Mouse (Mus musculus): ENCODE measurements at regions not wholly inside any gene's neighbourhood (a gene's known extent, or its start where the extent isn't known, plus 50 kb on each side); places are given as distances from the start of the nearest gene placed in this dataset.
"Not testable (repeated sequence)": the region's sequence is repeated elsewhere in the genome, so short reads cannot be mapped to it uniquely, and the experiment has no call there.

DNA sequence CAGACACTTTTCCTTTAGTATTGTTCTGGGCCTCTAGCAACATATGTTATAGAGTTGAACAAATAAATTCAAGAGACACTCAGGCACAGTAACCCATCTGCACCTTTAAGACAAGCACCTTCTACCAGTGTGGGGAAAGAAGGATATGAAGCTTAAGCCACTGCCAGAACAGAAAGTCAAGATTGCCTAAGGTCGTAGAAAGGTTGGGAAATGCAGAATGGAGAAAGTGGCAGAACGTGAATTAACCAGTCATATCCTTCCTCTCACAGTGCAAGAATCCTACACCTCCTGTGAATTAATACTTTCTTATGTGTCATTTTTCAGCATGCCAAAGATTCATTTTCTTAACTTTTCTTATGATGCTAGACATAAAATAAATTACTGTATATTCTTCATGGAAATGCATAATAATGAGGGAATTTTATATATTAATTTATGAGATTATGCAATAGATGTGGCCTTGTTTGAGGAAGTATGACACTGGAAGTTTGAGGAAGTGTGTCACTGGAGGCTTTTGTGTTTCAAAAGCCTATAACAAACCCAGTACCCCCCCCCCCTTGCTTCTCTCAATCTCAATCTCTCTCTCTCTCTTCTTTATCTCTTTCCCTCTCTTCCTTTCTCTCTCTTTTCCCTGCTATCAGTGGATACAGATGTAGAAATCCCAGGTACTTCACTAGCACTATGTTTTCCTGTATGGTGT is 361.6 kb upstream of the Edil3 start:
- DNase-seq (ENCODE audit: low read depth, low spot score), result no peak

- peak; percentile 4 for DNase-seq (ENCODE audit: low read depth, low spot score)
Measured at GRCm38 (mm10) chr13:88490104-88490503, 331.2 kb upstream of the Edil3 start.

GRCm38 (mm10) chr13:88510850-88511554 is 310.3 kb upstream of the Edil3 start:
- no peak for DNase-seq (ENCODE audit: low read depth, low spot score)

GRCm38 (mm10) chr13:88534796-88535195 is 286.5 kb upstream of the Edil3 start:
- peak; percentile 3 for DNase-seq (ENCODE audit: low read depth, low spot score)

DNA sequence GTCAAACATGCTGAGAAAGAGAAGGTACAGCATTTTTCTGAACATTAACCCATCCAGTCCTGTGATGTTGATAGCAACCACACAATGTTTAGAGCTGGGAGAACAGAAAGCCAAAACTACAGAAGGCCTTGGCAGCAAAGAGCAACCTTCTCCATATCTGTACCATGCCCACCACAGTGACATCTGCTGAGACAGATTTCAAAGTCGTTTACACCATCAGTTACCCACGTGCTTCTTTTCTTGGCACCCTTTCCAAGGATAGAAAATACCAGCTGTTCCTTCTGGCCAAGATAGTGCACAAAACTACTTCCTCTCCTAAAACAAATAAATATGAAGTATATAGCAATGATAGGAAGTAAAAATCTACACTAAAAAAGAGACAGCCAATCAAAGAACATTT is 266.8 kb upstream of the Edil3 start:
- peak; percentile 75 for DNase-seq (ENCODE audit: low read depth, low spot score)

DNA sequence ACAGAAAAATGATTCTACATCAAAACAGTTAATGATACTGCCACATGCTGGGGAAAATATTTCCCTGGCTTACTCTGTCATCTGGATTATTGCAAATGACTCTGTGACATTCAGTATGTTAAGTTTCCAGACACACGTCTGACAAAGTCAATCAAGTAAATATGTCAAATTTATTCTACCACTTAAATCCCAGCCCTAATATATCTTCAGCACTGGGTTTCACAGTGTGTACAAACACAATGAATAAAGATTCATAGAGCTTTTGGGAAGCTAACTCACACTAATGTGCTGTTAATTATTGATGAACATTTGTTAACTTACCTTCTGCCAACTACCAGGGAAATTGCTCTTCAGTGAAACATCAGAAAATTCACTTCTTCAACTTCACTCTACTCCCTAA is 256.3 kb upstream of the Edil3 start:
- DNase-seq (ENCODE audit: low read depth, low spot score), result no peak

GRCm38 (mm10) chr13:88602244-88602643 is 219.0 kb upstream of the Edil3 start:
- DNase-seq (ENCODE audit: low read depth, low spot score), result no peak

DNA sequence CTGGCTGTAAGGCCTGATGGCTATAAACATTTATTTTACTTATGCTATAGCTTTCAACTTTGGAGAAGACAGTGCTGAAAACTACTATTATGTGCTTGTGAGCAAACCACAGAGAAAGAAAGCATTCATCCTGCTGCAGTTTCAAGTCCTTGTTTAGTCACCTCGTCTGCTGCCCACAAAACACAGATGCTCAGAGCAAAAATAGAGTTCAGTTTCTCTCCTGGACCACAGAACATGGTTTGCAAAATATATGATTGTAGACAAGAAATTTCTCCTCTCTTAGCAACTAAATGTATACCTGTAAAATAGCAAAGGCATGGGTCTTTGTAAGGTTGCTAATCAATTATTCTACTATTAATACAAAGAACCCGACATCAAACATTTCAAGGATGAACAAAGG is 210.7 kb upstream of the Edil3 start:
- DNase-seq (ENCODE audit: low read depth, low spot score), result peak; percentile 80

- no peak for DNase-seq (ENCODE audit: low read depth, low spot score)
Measured at GRCm38 (mm10) chr13:88613231-88613630, 208.0 kb upstream of the Edil3 start.

DNA sequence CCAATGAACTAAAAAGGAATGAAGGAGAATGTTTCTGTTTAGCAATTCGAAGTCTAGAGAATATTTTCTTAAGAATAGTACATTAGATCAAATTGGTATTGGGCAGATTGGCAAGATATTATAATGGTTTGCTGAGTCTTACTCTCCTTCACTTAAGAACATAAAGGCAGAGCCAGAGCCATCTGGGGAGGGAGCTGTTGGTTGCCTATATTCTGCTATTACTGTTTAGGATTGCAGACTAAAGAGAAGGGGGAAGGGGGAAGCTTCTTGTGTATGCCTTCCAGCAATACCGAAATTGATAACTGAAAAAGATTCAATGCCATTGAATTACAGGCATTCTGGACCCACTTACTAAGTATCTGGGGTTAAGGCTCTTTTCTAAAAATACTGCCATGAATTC is 171.1 kb upstream of the Edil3 start:
- no peak for DNase-seq (ENCODE audit: low read depth, low spot score)

GRCm38 (mm10) chr13:88651036-88651435 is 170.2 kb upstream of the Edil3 start:
- no peak for DNase-seq (ENCODE audit: low read depth, low spot score)

DNA sequence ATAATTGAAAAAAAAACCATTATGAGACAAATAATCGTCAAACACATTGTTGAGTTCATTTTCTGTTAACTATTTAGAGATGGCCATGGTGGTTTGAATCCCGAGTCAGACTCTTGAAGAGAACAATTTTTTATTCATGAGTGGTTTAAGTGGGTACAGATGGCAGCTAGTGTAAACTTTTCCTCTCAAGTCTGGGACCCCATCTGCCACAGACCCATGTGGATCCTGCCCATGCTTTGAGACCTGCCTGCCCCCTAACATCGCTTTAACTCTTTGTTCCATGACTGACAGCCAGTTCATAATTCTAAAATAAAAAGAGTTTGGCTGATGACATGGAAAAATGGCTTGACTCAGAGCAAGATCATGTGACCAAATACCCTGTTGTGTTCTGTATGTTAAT is 166.2 kb upstream of the Edil3 start:
- no peak for DNase-seq (ENCODE audit: low read depth, low spot score)

GRCm38 (mm10) chr13:88675835-88676234 is 145.4 kb upstream of the Edil3 start:
- DNase-seq (ENCODE audit: low read depth, low spot score), result peak; percentile 53

DNA sequence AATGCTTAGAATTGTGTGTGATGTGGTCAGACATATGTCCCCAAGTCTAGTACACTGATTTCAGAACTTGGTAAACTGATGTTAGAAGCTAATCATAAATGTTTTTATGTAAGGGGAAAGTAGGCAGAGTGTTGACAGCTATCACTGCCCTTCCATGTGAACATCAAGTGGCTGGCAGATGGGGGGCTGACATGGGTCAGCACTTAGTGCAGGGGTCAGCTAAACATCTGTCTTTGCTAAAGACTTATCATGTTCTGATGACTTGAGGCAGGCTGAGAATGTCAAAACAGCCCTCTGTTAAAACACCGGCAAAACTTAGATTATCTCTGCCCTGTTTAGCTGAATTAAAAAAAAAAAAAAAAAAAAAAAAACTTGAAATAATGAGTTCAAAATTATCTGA is 116.7 kb upstream of the Edil3 start:
- DNase-seq (ENCODE audit: low read depth, low spot score), result no peak

DNA sequence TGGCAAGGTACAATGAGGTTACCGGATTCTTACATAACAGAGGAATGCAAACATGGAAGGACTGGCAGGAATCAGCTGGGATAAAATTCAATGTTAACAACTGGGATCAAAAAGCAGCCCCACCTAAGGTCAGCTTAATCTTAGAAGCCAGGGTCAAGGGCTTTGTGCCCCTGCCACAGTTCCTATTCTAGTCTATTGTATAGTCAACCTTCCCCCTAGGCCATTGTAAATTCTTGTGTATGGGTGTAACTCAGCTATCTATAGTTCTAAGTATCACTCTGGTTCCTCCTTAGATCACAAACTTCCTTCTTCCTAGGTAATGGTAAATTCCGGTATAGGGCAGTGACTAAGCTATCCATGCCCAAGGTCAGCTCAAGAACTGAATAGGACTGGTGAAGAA is 91.6 kb upstream of the Edil3 start:
- not testable (repeated sequence) for DNase-seq (ENCODE audit: low read depth, low spot score)

DNA sequence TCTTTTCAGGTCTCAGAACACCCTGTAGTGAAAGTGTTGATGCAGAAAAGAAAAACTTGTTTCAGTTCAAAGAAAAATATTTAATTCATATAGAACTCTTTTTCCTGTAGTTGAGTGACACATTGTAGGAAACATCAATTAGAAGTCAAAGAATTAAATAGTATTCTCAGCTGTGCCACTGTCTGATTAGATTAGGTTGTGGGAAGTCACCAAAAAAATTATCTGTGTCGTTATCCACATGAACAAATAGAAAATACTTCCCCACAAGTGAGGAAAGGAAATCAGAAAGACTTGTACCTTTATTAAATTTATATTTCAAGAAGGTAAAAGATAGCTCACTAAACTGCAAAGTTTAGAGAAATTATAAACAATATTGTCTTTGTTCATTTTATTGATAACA is 71.4 kb upstream of the Edil3 start:
- no peak for DNase-seq (ENCODE audit: low read depth, low spot score)

All from brain, adult 2 months (tissue).